Mouse (Mus musculus): ENCODE data around the gene Pigf. TPM values are rescaled to one million over a fixed set of nuclear protein-coding genes. Genes with fewer than 3 reads are reported as not detected.

Pigf gene
- polyA plus RNA-seq, 1 experiment from 2014 or later = 55.2 TPM

- Histone ChIP-seq H3K4me3 (replicated peaks) (no peak overlapping the region), H3K27me3 (replicated peaks) (no peaks in the 10 kb centered on the region), H3K4me1 (replicated peaks) (no peaks in the 10 kb centered on the region), H3K4me2 (replicated peaks) (no peak overlapping the region), H3K9me3 (no peaks in the 10 kb centered on the region), H3K9ac (no peak overlapping the region), H3K36me3 (peaks cover 7% of the 10 kb centered on the region; the same call in 1 of the 2 replicates), H3K27ac (no peak overlapping the region)
- no peak for ATAC-seq
- 78% methylated on average over 13 of the region's 13 CpGs for whole genome bisulfite sequencing
These were observed 13.7 kb downstream of the Pigf start for GRCm38 (mm10) chr17:87011301-87012019.

- no peaks in the 10 kb centered on the region for H3K4me1 ChIP-seq (replicated peaks)
- H3K9ac ChIP-seq = no peak overlapping the region
- H3K27me3 ChIP-seq (replicated peaks) = no peaks in the 10 kb centered on the region
- H3K9me3 ChIP-seq = no peaks in the 10 kb centered on the region
- no peak overlapping the region for H3K27ac ChIP-seq
- no peak overlapping the region for H3K4me3 ChIP-seq (replicated peaks)
- ATAC-seq = no peak
- WGBS = 85% methylated on average over 3 of the region's 3 CpGs
- H3K36me3 ChIP-seq = 0 out of 2 replicates have a peak, but pooled peaks cover 7% of the 10 kb centered on the region
- no peak overlapping the region for H3K4me2 ChIP-seq (replicated peaks)
These were observed 16.3 kb downstream of the Pigf start for GRCm38 (mm10) chr17:87008950-87009349.

GRCm38 (mm10) chr17:86997323-86997722 is 27.9 kb downstream of the Pigf start:
- H3K27me3 ChIP-seq (replicated peaks) = no peaks in the 10 kb centered on the region
- H3K4me2 ChIP-seq (replicated peaks) = no peak overlapping the region
- no peaks in the 10 kb centered on the region for H3K36me3 ChIP-seq
- H3K27ac ChIP-seq = no peak overlapping the region
- WGBS = 77% methylated on average over 6 of the region's 6 CpGs
- no peaks in the 10 kb centered on the region for H3K4me1 ChIP-seq (replicated peaks)
- ATAC-seq = peak; percentile 67
- H3K9ac ChIP-seq = no peak overlapping the region
- H3K4me3 ChIP-seq (replicated peaks) = no peak overlapping the region
- H3K9me3 ChIP-seq = no peaks in the 10 kb centered on the region

GRCm38 (mm10) chr17:86991306-86991705 is 33.9 kb downstream of the Pigf start:
- no peaks in the 10 kb centered on the region for H3K9me3 ChIP-seq
- no peaks in the 10 kb centered on the region for H3K36me3 ChIP-seq
- 86% methylated on average over 8 of the region's 8 CpGs for WGBS
- H3K4me2 ChIP-seq (replicated peaks) = no peak overlapping the region
- no peak for ATAC-seq
- H3K27ac ChIP-seq = no peak overlapping the region
- H3K27me3 ChIP-seq (replicated peaks) = no peaks in the 10 kb centered on the region
- no peaks in the 10 kb centered on the region for H3K4me1 ChIP-seq (replicated peaks)
- H3K4me3 ChIP-seq (replicated peaks) = no peak overlapping the region
- no peak overlapping the region for H3K9ac ChIP-seq

- WGBS = 72% methylated on average over 6 of the region's 6 CpGs
- Histone ChIP-seq H3K27me3 (replicated peaks) (no peaks in the 10 kb centered on the region), H3K4me3 (replicated peaks) (no peak overlapping the region), H3K4me1 (replicated peaks) (no peaks in the 10 kb centered on the region), H3K36me3 (no peaks in the 10 kb centered on the region), H3K27ac (no peak overlapping the region), H3K4me2 (replicated peaks) (no peak overlapping the region), H3K9ac (no peak overlapping the region), H3K9me3 (no peaks in the 10 kb centered on the region)
- ATAC-seq = no peak
These were observed 36.5 kb downstream of the Pigf start for GRCm38 (mm10) chr17:86988601-86989184.

GRCm38 (mm10) chr17:86988161-86988560 is 37.0 kb downstream of the Pigf start:
- H3K27ac ChIP-seq = no peak overlapping the region
- 92% methylated on average over 5 of the region's 5 CpGs for whole genome bisulfite sequencing
- H3K9me3 ChIP-seq = no peaks in the 10 kb centered on the region
- H3K4me2 ChIP-seq (replicated peaks) = no peak overlapping the region
- no peak overlapping the region for H3K9ac ChIP-seq
- H3K36me3 ChIP-seq = no peaks in the 10 kb centered on the region
- H3K27me3 ChIP-seq (replicated peaks) = no peaks in the 10 kb centered on the region
- H3K4me3 ChIP-seq (replicated peaks) = no peak overlapping the region
- no peaks in the 10 kb centered on the region for H3K4me1 ChIP-seq (replicated peaks)
- 0 out of 2 replicates have a peak, but pooled peaks have one; percentile 43 for ATAC-seq

- no peaks in the 10 kb centered on the region; the same call in 1 of the 2 replicates for H3K4me1 ChIP-seq (replicated peaks)
- H3K4me3 ChIP-seq (replicated peaks) = no peak overlapping the region
- H3K36me3 ChIP-seq = no peaks in the 10 kb centered on the region
- H3K27ac ChIP-seq = no peak overlapping the region
- H3K9me3 ChIP-seq = no peaks in the 10 kb centered on the region
- H3K9ac ChIP-seq = no peak overlapping the region
- ATAC-seq = no peak
- 59% methylated on average over 17 of the region's 17 CpGs for whole genome bisulfite sequencing
- H3K27me3 ChIP-seq (replicated peaks) = no peaks in the 10 kb centered on the region
- H3K4me2 ChIP-seq (replicated peaks) = no peak overlapping the region
These were observed 38.6 kb downstream of the Pigf start for GRCm38 (mm10) chr17:86986449-86987138.

GRCm38 (mm10) chr17:86982497-86982896 is 42.7 kb downstream of the Pigf start:
- Histone ChIP-seq H3K27ac (no peak overlapping the region), H3K4me2 (replicated peaks) (no peak overlapping the region), H3K4me1 (replicated peaks) (no peaks in the 10 kb centered on the region; the same call in 1 of the 2 replicates), H3K36me3 (peaks cover 5% of the 10 kb centered on the region; the same call in 1 of the 2 replicates), H3K27me3 (replicated peaks) (no peaks in the 10 kb centered on the region), H3K9me3 (no peaks in the 10 kb centered on the region), H3K9ac (no peak overlapping the region), H3K4me3 (replicated peaks) (no peak overlapping the region)
- WGBS = 51% methylated on average over 9 of the region's 9 CpGs
- peak; percentile 86 for ATAC-seq

- WGBS = 95% methylated on average over 2 of the region's 2 CpGs
- Histone ChIP-seq H3K27ac (no peak overlapping the region), H3K9ac (no peak overlapping the region), H3K4me2 (replicated peaks) (no peak overlapping the region), H3K27me3 (replicated peaks) (no peaks in the 10 kb centered on the region), H3K4me1 (replicated peaks) (no peaks in the 10 kb centered on the region; the same call in 1 of the 2 replicates), H3K9me3 (no peaks in the 10 kb centered on the region), H3K4me3 (replicated peaks) (no peak overlapping the region), H3K36me3 (peaks cover 5% of the 10 kb centered on the region; the same call in 1 of the 2 replicates)
- no peak for ATAC-seq
These were observed 43.5 kb downstream of the Pigf start for GRCm38 (mm10) chr17:86981701-86982100.

GRCm38 (mm10) chr17:86981205-86981604 is 44.0 kb downstream of the Pigf start:
- H3K4me3 ChIP-seq (replicated peaks) = no peak overlapping the region
- no peaks in the 10 kb centered on the region for H3K9me3 ChIP-seq
- H3K27ac ChIP-seq = no peak overlapping the region
- ATAC-seq = no peak
- WGBS = 91% methylated on average over 1 of the region's 1 CpGs
- H3K36me3 ChIP-seq = peaks cover 5% of the 10 kb centered on the region; the same call in 1 of the 2 replicates
- H3K27me3 ChIP-seq (replicated peaks) = no peaks in the 10 kb centered on the region
- no peaks in the 10 kb centered on the region; the same call in 1 of the 2 replicates for H3K4me1 ChIP-seq (replicated peaks)
- H3K4me2 ChIP-seq (replicated peaks) = no peak overlapping the region
- no peak overlapping the region for H3K9ac ChIP-seq

GRCm38 (mm10) chr17:86978496-86978895 is 46.7 kb downstream of the Pigf start:
- Histone ChIP-seq H3K27ac (no peak overlapping the region), H3K36me3 (peaks cover 5% of the 10 kb centered on the region; the same call in 1 of the 2 replicates), H3K4me2 (replicated peaks) (no peak overlapping the region), H3K9me3 (no peaks in the 10 kb centered on the region), H3K9ac (no peak overlapping the region), H3K4me1 (replicated peaks) (no peaks in the 10 kb centered on the region; the same call in 1 of the 2 replicates), H3K4me3 (replicated peaks) (no peak overlapping the region), H3K27me3 (replicated peaks) (no peaks in the 10 kb centered on the region)
- 84% methylated on average over 6 of the region's 6 CpGs for whole genome bisulfite sequencing
- ATAC-seq = no peak

GRCm38 (mm10) chr17:86976387-86976786 is 48.8 kb downstream of the Pigf start:
- H3K36me3 ChIP-seq = peaks cover 5% of the 10 kb centered on the region; the same call in 1 of the 2 replicates
- ATAC-seq = no peak
- H3K9ac ChIP-seq = no peak overlapping the region
- no peaks in the 10 kb centered on the region for H3K9me3 ChIP-seq
- no peak overlapping the region for H3K27ac ChIP-seq
- H3K4me1 ChIP-seq (replicated peaks) = no peaks in the 10 kb centered on the region
- H3K27me3 ChIP-seq (replicated peaks) = no peaks in the 10 kb centered on the region
- H3K4me2 ChIP-seq (replicated peaks) = no peak overlapping the region
- 68% methylated on average over 10 of the region's 10 CpGs for WGBS
- no peak overlapping the region for H3K4me3 ChIP-seq (replicated peaks)
